Mouse (Mus musculus) liver, postnatal 0 days (tissue): Measurements from ENCODE around the gene Mrgprh.

Experiments used
- CTCF ChIP-seq: sonication (generic); IDR thresholded peaks from 2 replicates; pipeline ENCODE4 v1.5.1; 2016; ENCODE audit warnings: antibody characterized with exemption, low read depth
- EP300 ChIP-seq: IDR thresholded peaks from 2 replicates; pipeline ENCODE4 v1.6.1; 2016; ENCODE audit warnings: antibody characterized with exemption, low read depth, mild to moderate bottlenecking

GRCm38 (mm10) chr17:12903372-12904333, 27.8 kb downstream of the Mrgprh start:
- no peak for TF ChIP-seq EP300
- no peak for TF ChIP-seq CTCF
